Mouse (Mus musculus): Measurements from ENCODE around the gene Pttg1. TPM values are rescaled to one million over a fixed set of nuclear protein-coding genes. Genes with fewer than 3 reads are reported as not detected.

The Pttg1 gene
- 7.7 and 11.4 TPM in 2 replicates for polyA plus RNA-seq (2012)

DNA sequence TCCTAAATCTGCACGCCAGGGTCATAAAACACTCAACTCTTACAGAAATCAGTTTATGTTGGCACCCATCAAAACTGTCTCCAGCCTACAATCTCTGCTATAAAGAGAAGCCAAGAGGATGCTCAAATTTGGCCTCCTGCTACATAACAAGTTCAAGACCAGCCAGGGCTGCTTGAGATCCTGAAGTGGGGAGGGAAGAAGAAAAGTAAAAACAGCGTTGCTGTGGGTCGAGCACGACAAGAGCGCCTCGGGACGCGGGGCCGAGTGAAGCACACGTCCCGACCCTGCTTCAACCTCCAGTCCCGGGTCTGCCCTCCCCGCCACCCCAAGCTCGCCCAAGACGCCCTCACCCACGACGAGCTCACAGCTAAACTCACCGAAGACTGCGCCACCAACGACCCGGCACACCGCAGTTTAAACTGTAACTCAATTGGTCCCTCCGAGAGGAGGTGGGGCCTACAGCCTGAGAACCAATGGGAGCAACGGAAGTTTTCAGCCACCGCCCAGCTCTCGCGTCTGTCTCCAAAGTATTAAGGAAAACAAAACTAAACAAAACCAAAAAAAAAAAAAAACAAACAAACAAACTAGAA lies at the start of gene Pttg1:
Gene Pttg1, minus strand, starts transcription at position 428 of the 590 bp plus-strand sequence.
- no peaks in the 10 kb centered on the region for H3K9me3 ChIP-seq (ENCODE audit: control insufficient read depth, low read length)
- H3K27me3 ChIP-seq (ENCODE audit: control insufficient read depth) = 0 out of 2 replicates have a peak, but pooled peaks cover 4% of the 10 kb centered on the region
- TF ChIP-seq TAL1 (IDR thresholded peaks at IDR 0.05; ENCODE audit: low read length) (no peak), GATA1 (IDR thresholded peaks at IDR 0.05; ENCODE audit: low read length) (no peak)
- H3K4me1 ChIP-seq (ENCODE audit: control insufficient read depth) = peaks cover 32% of the 10 kb centered on the region
- peaks cover 42% of the 10 kb centered on the region for H3K36me3 ChIP-seq (ENCODE audit: control insufficient read depth)
- peak within 1 kb of the TSS; percentile 70 for H3K4me3 ChIP-seq (replicated peaks)

DNA sequence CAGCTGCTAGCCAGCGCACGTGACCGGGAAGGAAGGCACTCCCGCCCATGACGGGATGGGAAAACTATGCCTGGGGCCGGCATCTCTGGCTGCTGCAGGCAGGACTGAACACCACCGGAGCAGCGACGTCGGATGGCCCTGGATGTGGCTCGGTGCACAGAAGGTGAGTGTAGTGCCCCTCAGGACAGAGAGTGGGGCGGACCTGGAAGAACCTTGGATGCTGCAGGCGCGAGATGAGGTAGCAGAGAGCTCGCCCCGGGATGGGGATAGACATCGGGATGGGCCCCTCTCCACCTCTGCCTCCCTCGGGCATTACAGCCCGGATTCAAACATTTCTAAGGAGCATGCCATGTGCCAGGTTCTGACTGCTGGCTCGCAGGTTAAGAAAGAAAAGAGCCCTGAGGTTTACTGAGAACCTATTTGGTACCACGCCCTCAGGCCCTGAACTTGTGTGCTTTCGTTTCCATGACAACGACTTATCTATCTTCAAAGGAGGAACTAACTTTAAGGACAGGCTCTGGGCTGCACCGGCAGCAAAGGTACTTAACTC lies 48.2 kb upstream of the Pttg1 start, which contains the start of gene C1qtnf2:
Gene C1qtnf2, plus strand, starts transcription at position 52 of the 550 bp plus-strand sequence.
- peaks cover 2% of the 10 kb centered on the region; the same call in 1 of the 2 replicates for H3K4me1 ChIP-seq (ENCODE audit: control insufficient read depth)
- H3K4me3 ChIP-seq (replicated peaks) = no peak within 1 kb of the TSS
- no peak for TF ChIP-seq TAL1 (IDR thresholded peaks at IDR 0.05; ENCODE audit: low read length)
- no peak for TF ChIP-seq GATA1 (IDR thresholded peaks at IDR 0.05; ENCODE audit: low read length)
- no peaks in the 10 kb centered on the region for H3K36me3 ChIP-seq (ENCODE audit: control insufficient read depth)
- H3K27me3 ChIP-seq (ENCODE audit: control insufficient read depth) = peaks cover 4% of the 10 kb centered on the region; the same call in 1 of the 2 replicates
- no peaks in the 10 kb centered on the region for H3K9me3 ChIP-seq (ENCODE audit: control insufficient read depth, low read length)

DNA sequence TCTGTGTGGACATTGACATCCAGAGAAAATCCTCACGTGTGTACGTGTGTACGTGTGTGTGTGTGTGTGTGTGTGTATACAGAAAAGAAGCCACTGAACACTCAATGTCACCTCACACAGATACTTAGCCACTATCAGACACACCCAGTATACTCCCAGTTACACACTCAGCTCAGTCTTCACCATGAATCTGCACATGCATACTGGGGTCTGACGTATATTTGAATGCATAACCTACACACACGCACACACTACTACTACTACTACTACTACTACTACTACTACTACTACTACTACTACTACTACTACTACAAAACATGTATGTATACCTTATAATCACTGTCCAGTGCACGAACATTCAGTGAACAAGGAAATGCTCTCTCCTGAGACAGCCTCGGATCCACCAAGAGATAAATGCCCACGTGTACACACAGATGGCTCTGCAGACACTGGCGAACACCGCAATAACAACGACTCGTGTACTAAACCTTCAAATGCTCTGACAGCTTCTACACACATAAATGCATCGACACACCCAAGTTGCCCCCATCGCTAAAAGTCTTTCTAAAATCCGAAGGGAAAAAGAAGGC lies 47.7 kb upstream of the Pttg1 start:
- Histone ChIP-seq H3K4me1 (ENCODE audit: control insufficient read depth) (peaks cover 2% of the 10 kb centered on the region; the same call in 1 of the 2 replicates), H3K36me3 (ENCODE audit: control insufficient read depth) (no peaks in the 10 kb centered on the region), H3K9me3 (ENCODE audit: control insufficient read depth, low read length) (no peaks in the 10 kb centered on the region), H3K27me3 (ENCODE audit: control insufficient read depth) (peaks cover 4% of the 10 kb centered on the region; the same call in 1 of the 2 replicates), H3K4me3 (replicated peaks) (no peak overlapping the region)
- TF ChIP-seq TAL1 (IDR thresholded peaks at IDR 0.05; ENCODE audit: low read length) = no peak
- TF ChIP-seq GATA1 (IDR thresholded peaks at IDR 0.05; ENCODE audit: low read length) = no peak

DNA sequence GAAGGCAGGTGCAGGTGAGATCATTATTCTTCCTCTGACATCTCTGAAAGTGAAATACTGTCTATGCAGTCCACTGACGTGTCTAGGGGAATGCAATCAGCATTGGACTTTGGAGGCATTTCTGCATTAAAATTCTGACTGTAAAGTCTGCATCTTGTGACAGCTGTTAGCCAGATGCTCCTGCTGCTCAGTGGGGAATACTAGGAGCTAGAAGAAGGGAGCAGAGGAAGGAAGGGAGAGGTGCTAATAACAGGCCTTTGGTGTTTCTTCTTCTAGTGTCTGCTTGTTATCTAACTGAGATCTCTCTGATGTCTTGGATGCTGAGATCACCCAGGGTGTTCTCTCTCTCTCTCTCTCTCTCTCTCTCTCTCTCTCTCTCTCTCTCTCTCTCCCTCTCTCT lies 47.1 kb upstream of the Pttg1 start:
- no peaks in the 10 kb centered on the region for H3K9me3 ChIP-seq (ENCODE audit: control insufficient read depth, low read length)
- TF ChIP-seq TAL1 (IDR thresholded peaks at IDR 0.05; ENCODE audit: low read length) = no peak
- TF ChIP-seq GATA1 (IDR thresholded peaks at IDR 0.05; ENCODE audit: low read length) = no peak
- H3K4me1 ChIP-seq (ENCODE audit: control insufficient read depth) = peaks cover 2% of the 10 kb centered on the region; the same call in 1 of the 2 replicates
- peaks cover 4% of the 10 kb centered on the region; the same call in 1 of the 2 replicates for H3K27me3 ChIP-seq (ENCODE audit: control insufficient read depth)
- no peak overlapping the region for H3K4me3 ChIP-seq (replicated peaks)
- H3K36me3 ChIP-seq (ENCODE audit: control insufficient read depth) = no peaks in the 10 kb centered on the region

DNA sequence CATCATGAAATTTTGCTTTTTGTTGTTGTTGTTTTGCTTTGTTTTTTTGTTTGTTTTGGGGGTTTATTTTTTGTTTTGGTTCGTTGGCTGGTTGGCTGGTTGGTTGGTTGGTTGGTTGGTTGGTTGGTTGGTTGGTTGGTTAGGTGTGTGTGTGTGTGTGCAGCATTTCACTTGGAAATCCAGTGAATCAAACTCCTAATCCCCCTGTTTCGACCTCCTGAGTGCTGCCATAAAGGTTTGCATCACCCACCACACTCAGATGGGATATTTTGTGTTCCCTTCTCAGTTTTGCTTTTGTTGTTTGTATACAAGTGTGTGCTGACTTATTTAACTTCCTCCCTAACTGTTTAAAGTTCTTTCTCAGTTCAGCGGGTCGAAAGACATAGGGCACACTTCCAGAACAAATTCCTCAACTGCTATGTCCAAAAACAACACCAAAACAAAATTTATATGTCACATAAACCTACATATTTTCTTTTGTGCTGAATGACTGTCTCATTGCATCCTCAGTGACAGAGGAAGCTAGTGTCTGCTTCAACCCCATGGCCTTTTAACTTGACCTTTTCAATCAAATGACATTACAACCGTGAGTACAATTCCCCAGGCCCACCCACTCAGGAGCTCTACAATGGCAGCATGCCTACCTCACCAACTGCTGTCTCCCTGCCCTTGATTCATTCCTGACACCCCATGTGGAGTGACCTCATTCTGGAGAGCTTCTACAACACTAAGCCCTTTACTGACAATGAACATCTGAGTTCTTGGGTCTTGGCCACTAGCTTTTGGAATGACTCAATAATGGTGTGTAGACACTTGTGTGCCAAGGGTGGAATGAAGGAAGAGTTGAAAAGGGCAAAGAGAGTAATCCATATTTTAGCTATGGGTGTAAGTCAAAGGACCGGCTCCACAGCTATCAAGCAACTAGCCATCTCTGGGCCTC lies 45.1 kb upstream of the Pttg1 start:
- Histone ChIP-seq H3K27me3 (ENCODE audit: control insufficient read depth) (peaks cover 4% of the 10 kb centered on the region; the same call in 1 of the 2 replicates), H3K4me3 (replicated peaks) (no peak overlapping the region), H3K4me1 (ENCODE audit: control insufficient read depth) (peaks cover 2% of the 10 kb centered on the region; the same call in 1 of the 2 replicates), H3K9me3 (ENCODE audit: control insufficient read depth, low read length) (no peaks in the 10 kb centered on the region), H3K36me3 (ENCODE audit: control insufficient read depth) (no peaks in the 10 kb centered on the region)
- TF ChIP-seq TAL1 (IDR thresholded peaks at IDR 0.05; ENCODE audit: low read length) (no peak), GATA1 (IDR thresholded peaks at IDR 0.05; ENCODE audit: low read length) (no peak)

DNA sequence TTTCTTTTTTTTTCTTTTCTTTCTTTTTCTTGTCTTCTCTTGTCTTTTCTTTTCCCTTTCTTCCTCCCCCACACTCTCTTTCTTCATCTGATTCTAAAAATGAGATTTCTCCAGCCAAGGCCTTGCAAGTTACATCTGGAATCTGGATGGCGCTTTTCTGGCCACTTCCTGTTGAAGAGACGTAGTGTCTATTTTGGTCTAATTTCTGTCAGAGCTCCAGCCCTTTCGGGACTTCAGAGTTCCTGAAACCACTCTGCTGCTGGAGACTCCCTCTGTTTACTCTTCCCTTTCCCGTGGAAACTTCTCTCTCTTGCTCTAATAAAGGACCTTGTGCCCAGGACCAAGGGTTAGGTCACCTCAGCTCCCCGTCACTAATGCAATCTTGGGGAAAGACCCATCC lies 44.1 kb upstream of the Pttg1 start:
- no peak overlapping the region for H3K4me3 ChIP-seq (replicated peaks)
- TF ChIP-seq GATA1 (IDR thresholded peaks at IDR 0.05; ENCODE audit: low read length) (no peak), TAL1 (IDR thresholded peaks at IDR 0.05; ENCODE audit: low read length) (no peak)
- H3K4me1 ChIP-seq (ENCODE audit: control insufficient read depth) = peaks cover 2% of the 10 kb centered on the region; the same call in 1 of the 2 replicates
- no peaks in the 10 kb centered on the region for H3K9me3 ChIP-seq (ENCODE audit: control insufficient read depth, low read length)
- no peaks in the 10 kb centered on the region for H3K36me3 ChIP-seq (ENCODE audit: control insufficient read depth)
- peaks cover 4% of the 10 kb centered on the region; the same call in 1 of the 2 replicates for H3K27me3 ChIP-seq (ENCODE audit: control insufficient read depth)

DNA sequence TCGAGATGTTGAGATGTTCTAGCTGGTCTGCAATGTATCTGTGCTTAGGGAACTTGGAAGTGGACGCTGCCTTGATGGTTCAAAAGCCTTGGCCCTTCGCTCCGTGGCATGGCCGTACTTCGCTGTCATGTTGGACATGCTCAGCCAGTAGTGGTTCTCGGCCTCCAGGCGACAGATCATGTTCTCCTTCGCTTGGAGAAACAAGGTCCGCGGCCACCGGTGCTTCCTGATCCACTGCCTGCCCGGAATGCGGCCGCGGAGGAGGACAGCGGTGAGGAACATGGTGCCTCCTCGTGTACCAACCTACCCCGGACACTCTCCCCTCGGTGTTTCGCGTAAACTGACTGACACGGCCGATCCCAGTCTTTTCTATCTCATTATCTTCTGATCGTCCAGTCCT lies 37.2 kb upstream of the Pttg1 start:
- H3K9me3 ChIP-seq (ENCODE audit: control insufficient read depth, low read length) = peaks cover 5% of the 10 kb centered on the region
- H3K4me3 ChIP-seq (replicated peaks) = no peak overlapping the region
- TF ChIP-seq TAL1 (IDR thresholded peaks at IDR 0.05; ENCODE audit: low read length) (no peak), GATA1 (IDR thresholded peaks at IDR 0.05; ENCODE audit: low read length) (no peak)
- H3K36me3 ChIP-seq (ENCODE audit: control insufficient read depth) = no peaks in the 10 kb centered on the region
- no peaks in the 10 kb centered on the region for H3K4me1 ChIP-seq (ENCODE audit: control insufficient read depth)
- H3K27me3 ChIP-seq (ENCODE audit: control insufficient read depth) = no peaks in the 10 kb centered on the region

DNA sequence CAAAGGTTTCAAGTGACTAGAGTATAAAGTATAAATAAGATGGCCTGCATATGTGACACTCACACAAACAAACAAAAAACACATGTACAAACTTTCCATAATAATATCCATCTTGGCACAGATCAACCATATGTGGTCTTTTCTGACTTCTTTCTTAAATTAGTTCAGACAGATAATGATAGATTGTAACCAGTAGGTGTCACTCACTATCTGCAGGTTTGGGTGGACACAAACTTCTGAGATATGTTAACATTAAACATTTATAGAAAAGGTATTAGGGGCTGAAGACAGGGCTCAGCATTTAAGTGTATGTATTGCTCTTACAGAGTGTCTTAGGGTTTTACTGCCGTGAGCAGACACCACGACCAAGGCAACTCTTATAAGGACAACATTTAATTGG lies 26.2 kb upstream of the Pttg1 start:
- Histone ChIP-seq H3K27me3 (ENCODE audit: control insufficient read depth) (no peaks in the 10 kb centered on the region), H3K36me3 (ENCODE audit: control insufficient read depth) (peaks cover 5% of the 10 kb centered on the region), H3K4me1 (ENCODE audit: control insufficient read depth) (no peaks in the 10 kb centered on the region), H3K9me3 (ENCODE audit: control insufficient read depth, low read length) (no peaks in the 10 kb centered on the region; the same call in 1 of the 2 replicates), H3K4me3 (replicated peaks) (no peak overlapping the region)
- TF ChIP-seq GATA1 (IDR thresholded peaks at IDR 0.05; ENCODE audit: low read length) (no peak), TAL1 (IDR thresholded peaks at IDR 0.05; ENCODE audit: low read length) (no peak)

Measured in erythroblast, embryonic 14.5 days (primary cell).